Mouse (Mus musculus) MEL (cell line): ENCODE results near the gene Miga2. TPM values are rescaled to one million over a fixed set of nuclear protein-coding genes. Genes with fewer than 3 reads are reported as not detected.

Experiments
- DNase-seq: peaks from one replicate; pipeline ENCODE4 v3.0.0; 2011; ENCODE audit warnings: low read depth, low spot score
- H3K27ac ChIP-seq: 2 replicates; pipeline ENCODE4 v1.5.1; 2012; ENCODE audit warnings: low read depth, mild to moderate bottlenecking, control low read depth, low read length, moderate library complexity; ENCODE audit not compliant: control insufficient read depth
- H3K27me3 ChIP-seq, 2 experiments: fragments of 150-350 bp in 1 of 2; sonication (generic) in 1 of 2; 2 replicates each; pipeline ENCODE4 v1.6.1; 2012; ENCODE audit warnings: low read length in 2 of 2, mild to moderate bottlenecking in 2 of 2, improper control_type of control experiment in 1 of 2, moderate library complexity in 1 of 2; ENCODE audit not compliant: insufficient read depth in 2 of 2, control insufficient read depth in 1 of 2
- H3K36me3 ChIP-seq, 2 experiments: 2 replicates each; pipeline ENCODE4 v1.6.1; 2012 to 2014; ENCODE audit warnings: low read length in 2 of 2, improper control_type of control experiment in 1 of 2, inconsistent platforms in 1 of 2, mild to moderate bottlenecking in 1 of 2; ENCODE audit not compliant: insufficient read depth in 2 of 2, control insufficient read depth in 1 of 2
- H3K4me1 ChIP-seq, 2 experiments: fragments of 150-350 bp in 1 of 2; sonication (generic) in 1 of 2; 2 replicates each; pipeline ENCODE4 v1.6.1; 2012; ENCODE audit warnings: low read length in 2 of 2, improper control_type of control experiment in 1 of 2, mild to moderate bottlenecking in 1 of 2; ENCODE audit not compliant: insufficient read depth in 2 of 2, control insufficient read depth in 1 of 2
- H3K4me3 ChIP-seq, 2 experiments: fragments of 150-350 bp in 1 of 2; sonication (generic) in 1 of 2; 2 replicates each; pipeline ENCODE4 v1.5.1; 2012; ENCODE audit warnings: low read depth in 2 of 2, low read length in 2 of 2, mild to moderate bottlenecking in 2 of 2, moderate library complexity in 2 of 2, control low read depth in 1 of 2, improper control_type of control experiment in 1 of 2; ENCODE audit not compliant: control insufficient read depth in 1 of 2, insufficient read depth in 1 of 2
- H3K79me2 ChIP-seq: 2 replicates; pipeline ENCODE4 v1.6.1; 2012; ENCODE audit warnings: mild to moderate bottlenecking, low read length, moderate library complexity; ENCODE audit not compliant: control insufficient read depth, poor library complexity, insufficient read depth
- H3K9ac ChIP-seq: 2 replicates; pipeline ENCODE4 v1.6.1; 2012; ENCODE audit warnings: low read depth, mild to moderate bottlenecking, control low read depth, low read length, moderate library complexity; ENCODE audit not compliant: control insufficient read depth, poor library complexity, severe bottlenecking
- H3K9me3 ChIP-seq: fragments of 150-350 bp; sonication (generic); replicated peaks from 2 replicates; pipeline ENCODE4 v1.6.1; 2012; ENCODE audit warnings: mild to moderate bottlenecking, low read length, improper control_type of control experiment, moderate library complexity; ENCODE audit not compliant: insufficient read depth
- BHLHE40 ChIP-seq: IDR thresholded peaks from 2 replicates; pipeline ENCODE4 v1.6.1; 2012; ENCODE audit warnings: low read depth, mild to moderate bottlenecking, inconsistent platforms, low read length, improper control_type of control experiment, borderline replicate concordance
- CHD2 ChIP-seq: IDR thresholded peaks from 2 replicates; pipeline ENCODE4 v1.6.1; 2011; ENCODE audit warnings: low read length, improper control_type of control experiment
- CTCF ChIP-seq, 3 experiments: IDR thresholded peaks in 2 of 3; conservative IDR thresholded peaks in 1 of 3; 2 replicates each; pipeline ENCODE4 v1.5.1; 2011 to 2012; ENCODE audit warnings: low read length in 3 of 3, low read depth in 2 of 3, mild to moderate bottlenecking in 2 of 3, improper control_type of control experiment in 1 of 3, inconsistent platforms in 1 of 3, mixed read lengths in 1 of 3, moderate library complexity in 1 of 3; ENCODE audit not compliant: control insufficient read depth in 1 of 3, insufficient read depth in 1 of 3, poor library complexity in 1 of 3, severe bottlenecking in 1 of 3
- ETS1 ChIP-seq: IDR thresholded peaks from 2 replicates; pipeline ENCODE4 v1.6.1; 2012; ENCODE audit warnings: low read depth, mild to moderate bottlenecking, inconsistent platforms, low read length, improper control_type of control experiment, moderate library complexity
- GABPA ChIP-seq: IDR thresholded peaks from 2 replicates; pipeline ENCODE4 v1.6.1; 2012; ENCODE audit warnings: low read depth, mild to moderate bottlenecking, inconsistent platforms, low read length, improper control_type of control experiment, moderate library complexity
- GATA1 ChIP-seq: IDR thresholded peaks from 2 replicates; pipeline ENCODE4 v1.6.1; 2011; ENCODE audit warnings: low read depth, low read length, improper control_type of control experiment
- MAFK ChIP-seq: IDR thresholded peaks from 2 replicates; pipeline ENCODE4 v1.6.1; 2011; ENCODE audit warnings: low read depth, mild to moderate bottlenecking, low read length, improper control_type of control experiment, borderline replicate concordance
- MAX ChIP-seq: IDR thresholded peaks from 2 replicates; pipeline ENCODE4 v1.6.1; 2011; ENCODE audit warnings: low read length, improper control_type of control experiment
- MEF2A ChIP-seq: IDR thresholded peaks from 2 replicates; pipeline ENCODE4 v1.6.1; 2014; ENCODE audit warnings: low read depth, mild to moderate bottlenecking, inconsistent platforms, low read length, improper control_type of control experiment; ENCODE audit not compliant: poor library complexity, insufficient replicate concordance, severe bottlenecking; ENCODE audit errors: extremely low read depth
- MYB ChIP-seq: IDR thresholded peaks from 2 replicates; pipeline ENCODE4 v1.6.1; 2011; ENCODE audit warnings: mild to moderate bottlenecking, low read depth, low read length, improper control_type of control experiment
- NRF1 ChIP-seq: IDR thresholded peaks from 2 replicates; pipeline ENCODE4 v1.6.1; 2014; ENCODE audit warnings: low read depth, mild to moderate bottlenecking, inconsistent platforms, low read length, improper control_type of control experiment, moderate library complexity; ENCODE audit not compliant: poor library complexity, insufficient read depth, severe bottlenecking
- POLR2A ChIP-seq, 2 experiments: IDR thresholded peaks; 2 replicates each; pipeline ENCODE4 v1.6.1; 2011 to 2012; ENCODE audit warnings: low read length in 2 of 2, mild to moderate bottlenecking in 2 of 2, control low read depth in 1 of 2, improper control_type of control experiment in 1 of 2, low read depth in 1 of 2, moderate library complexity in 1 of 2; ENCODE audit not compliant: control insufficient read depth in 1 of 2, insufficient read depth in 1 of 2, poor library complexity in 1 of 2
- POLR2AphosphoS2 ChIP-seq: IDR thresholded peaks from 2 replicates; pipeline ENCODE4 v1.6.1; 2011; ENCODE audit warnings: low read length, improper control_type of control experiment
- RAD21 ChIP-seq: IDR thresholded peaks from 2 replicates; pipeline ENCODE4 v1.6.1; 2011; ENCODE audit warnings: mild to moderate bottlenecking, low read depth, low read length, improper control_type of control experiment
- RCOR1 ChIP-seq: IDR thresholded peaks from 2 replicates; pipeline ENCODE4 v1.6.1; 2012; ENCODE audit warnings: low read depth, mild to moderate bottlenecking, inconsistent platforms, low read length, improper control_type of control experiment
- SMC3 ChIP-seq: IDR thresholded peaks from 2 replicates; pipeline ENCODE4 v1.6.1; 2011; ENCODE audit warnings: low read depth, low read length, improper control_type of control experiment
- UBTF ChIP-seq: IDR thresholded peaks from 2 replicates; pipeline ENCODE4 v1.6.1; 2012; ENCODE audit warnings: low read depth, mild to moderate bottlenecking, inconsistent platforms, low read length, improper control_type of control experiment, moderate library complexity, borderline replicate concordance; ENCODE audit not compliant: insufficient read depth
- USF2 ChIP-seq, 2 experiments: IDR thresholded peaks; 2 replicates each; pipeline ENCODE4 v1.6.1; 2011 to 2012; ENCODE audit warnings: improper control_type of control experiment in 2 of 2, low read length in 2 of 2, borderline replicate concordance in 1 of 2, inconsistent platforms in 1 of 2, low read depth in 1 of 2, mild to moderate bottlenecking in 1 of 2; ENCODE audit not compliant: insufficient read depth in 1 of 2
- ZMIZ1 ChIP-seq: IDR thresholded peaks from 2 replicates; pipeline ENCODE4 v1.6.1; 2012; ENCODE audit warnings: low read depth, mild to moderate bottlenecking, inconsistent platforms, low read length, improper control_type of control experiment, moderate library complexity
- ZNF384 ChIP-seq: IDR thresholded peaks from 2 replicates; pipeline ENCODE4 v1.6.1; 2012; ENCODE audit warnings: low read depth, mild to moderate bottlenecking, inconsistent platforms, low read length, improper control_type of control experiment
- polyA plus RNA-seq, 2 experiments: library from polyadenylated mRNA; stranded (reverse) in 1 of 2; unstranded in 1 of 2; fragments of >175 nt in 1 of 2; fragments of >200 nt in 1 of 2; gene quantifications; 2 replicates each; pipeline versions ENCODE4 v1.2.1 to v1.2.4; 2012; ENCODE audit warnings: low replicate concordance in 2 of 2, low read depth in 1 of 2; ENCODE audit not compliant: insufficient read length in 2 of 2, insufficient read depth in 1 of 2, missing spikeins in 1 of 2
- total RNA-seq: library from RNA; depleted of rRNA; stranded (reverse); fragments of 300-350 nt; gene quantifications from 2 replicates; pipeline ENCODE4 v1.2.3, GENCODE M21; 2012

Miga2 gene
- total and polyA plus RNA-seq, 3 experiments = 20.3 to 25.8 TPM; not detected in 1

GRCm38 (mm10) chr2:30328791-30329190, 35.2 kb upstream of the Miga2 start:
- Histone ChIP-seq H3K36me3 (peaks cover 0 to 17% of the 10 kb centered on the region in 2 experiments; a peak in 2 of 4 replicates), H3K79me2 (no peaks in the 10 kb centered on the region), H3K4me1 (no peaks in the 10 kb centered on the region), H3K27ac (no peak overlapping the region), H3K27me3 (no peaks in the 10 kb centered on the region), H3K9ac (no peak overlapping the region), H3K4me3 (no peak overlapping the region), H3K9me3 (no peaks in the 10 kb centered on the region)
- TF ChIP-seq GATA1 = no peak
- no peak for TF ChIP-seq ETS1
- no peak for TF ChIP-seq ZMIZ1
- TF ChIP-seq USF2 (IDR thresholded peaks at IDR 0.05; ENCODE audit: borderline replicate concordance in 1 of 2, insufficient read depth in 1 of 2, low read depth in 1 of 2, low read length in 2 of 2) = no peak
- TF ChIP-seq RAD21 = no peak
- no peak for TF ChIP-seq CTCF (IDR thresholded peaks at IDR 0.05 in 2 of 3, conservative IDR thresholded peaks at IDR 0.05 in 1 of 3; ENCODE audit: control insufficient read depth in 1 of 3, insufficient read depth in 1 of 3, low read depth in 2 of 3, low read length in 3 of 3, poor library complexity in 1 of 3, severe bottlenecking in 1 of 3)
- no peak for TF ChIP-seq BHLHE40
- no peak for TF ChIP-seq GABPA
- DNase-seq = no peak

- H3K4me3 ChIP-seq = no peak overlapping the region
- DNase-seq = no peak
- no peaks in the 10 kb centered on the region for H3K9me3 ChIP-seq
- TF ChIP-seq MAX (no peak), SMC3 (no peak), USF2 (IDR thresholded peaks at IDR 0.05; ENCODE audit: borderline replicate concordance in 1 of 2, insufficient read depth in 1 of 2, low read depth in 1 of 2, low read length in 2 of 2) (no peak), RCOR1 (no peak), MAFK (no peak), CHD2 (no peak), GATA1 (no peak), POLR2A (IDR thresholded peaks at IDR 0.05; ENCODE audit: control insufficient read depth in 1 of 2, insufficient read depth in 1 of 2, low read depth in 1 of 2, low read length in 2 of 2, poor library complexity in 1 of 2) (no peak), MEF2A (no peak), ZMIZ1 (no peak), MYB (no peak), ZNF384 (no peak), CTCF (IDR thresholded peaks at IDR 0.05 in 2 of 3, conservative IDR thresholded peaks at IDR 0.05 in 1 of 3; ENCODE audit: control insufficient read depth in 1 of 3, insufficient read depth in 1 of 3, low read depth in 2 of 3, low read length in 3 of 3, poor library complexity in 1 of 3, severe bottlenecking in 1 of 3) (no peak), NRF1 (no peak), UBTF (no peak), POLR2AphosphoS2 (no peak)
- TF ChIP-seq, all 39 proteins: peak for 0
- Histone ChIP-seq H3K79me2 (no peaks in the 10 kb centered on the region), H3K27ac (no peak overlapping the region), H3K4me1 (no peaks in the 10 kb centered on the region), H3K9ac (no peak overlapping the region), H3K36me3 (peaks cover 0 to 21% of the 10 kb centered on the region in 2 experiments; a peak in 2 of 4 replicates), H3K27me3 (no peaks in the 10 kb centered on the region)
Measured at GRCm38 (mm10) chr2:30335324-30335723, 28.7 kb upstream of the Miga2 start.
